Mouse (Mus musculus): ENCODE measurements around the gene Srsf1.

GRCm38 (mm10) chr11:88028193-88028684 is 18.9 kb upstream of the Srsf1 start:
- TF ChIP-seq POLR2A (IDR thresholded peaks at IDR 0.05; ENCODE audit: borderline replicate concordance, insufficient read depth, low read length) (no peak), CTCF (IDR thresholded peaks at IDR 0.05; ENCODE audit: borderline replicate concordance, insufficient read depth, low read depth, low read length) (no peak)

Measured in cerebellum, adult 2 months (tissue).